Comparison of ENCODE assay signal across 15 mouse cellular contexts in the genomic region with DNA sequence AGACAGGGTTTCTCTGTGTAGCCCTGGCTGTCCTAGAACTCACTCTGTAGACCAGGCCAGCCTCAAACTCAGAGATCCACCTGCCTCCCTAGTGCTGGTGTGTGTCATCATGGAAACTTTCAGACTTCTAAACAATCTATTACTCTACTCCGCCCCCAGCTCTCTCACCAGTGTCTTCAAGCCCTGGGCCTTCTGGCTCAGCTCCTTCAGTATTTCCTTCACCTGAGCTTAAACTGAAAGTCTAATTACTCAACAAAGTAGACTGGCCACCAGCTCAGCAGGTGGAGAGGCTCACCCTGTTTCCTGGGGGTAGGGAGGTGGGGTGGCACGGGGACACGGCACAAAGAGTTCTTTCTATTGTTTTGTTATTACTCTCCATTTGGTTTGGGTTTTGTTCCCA. TPM values are rescaled to one million over a fixed set of nuclear protein-coding genes. Genes with fewer than 3 reads are reported as not detected.
A peak's percentile ranks its signal among the peaks of the same experiment; 100 is the strongest.
DNase-seq lines count a peak whose midpoint lies in the region; ATAC-seq and TF ChIP-seq lines count a peak whose summit lies in the region.
"Had no signal": no experiment of that assay in that cellular context is flagged by ENCODE, and none has a peak within 500 bp of the region (broad histone marks: within the 10 kb centered on the region; RNA-seq: fewer than 3 reads in every experiment).

No protein-coding gene starts in this region.

- ATAC-seq in inflammation-experienced regulatory T-cells, adult 6 months, result peak; percentile 28
- ATAC-seq: activated CD4-positive, CD25-positive, alpha-beta regulatory T cell, adult 4 months; forebrain, embryonic 13.5 days; Patski had no signal

- no peak for TF ChIP-seq CTCF in layer of hippocampus, adult 2 months (conservative IDR thresholded peaks at IDR 0.05)

- H3K27ac ChIP-seq in layer of hippocampus, adult 2 months, result peak overlapping the region; percentile 72
- H3K27ac ChIP-seq: embryonic facial prominence, embryonic 10.5 days; forebrain, embryonic 13.5 days; hindbrain, embryonic 10.5 days; hindbrain, embryonic 15.5 days had no signal

- H3K4me3 ChIP-seq in layer of hippocampus, adult 2 months, result no peak overlapping the region
- H3K4me3 ChIP-seq: embryonic facial prominence, embryonic 10.5 days; forebrain, embryonic 13.5 days; heart, embryonic 12.5 days; hindbrain, embryonic 10.5 days; hindbrain, embryonic 15.5 days had no signal

- DNase-seq in layer of hippocampus, adult 2 months (ENCODE audit: low spot score in 2 of 2), result no peak
- DNase-seq in layer of hippocampus, postnatal 10 days (ENCODE audit: low spot score in 2 of 2), result no peak
- DNase-seq in lung, postnatal 36 days, result peak; percentile 41
- no peak for DNase-seq in lung, postnatal 4 days
- no peak for DNase-seq in natural killer cell, adult 2 months (ENCODE audit: low spot score in 2 of 2)
- DNase-seq: B cell, adult 2 months had no signal

RNA-seq across cellular contexts. Expression of gene Dusp18, which starts 7.5 kb away (rescaled TPM):
- total RNA-seq in layer of hippocampus, adult 2 months (2021), result 10 to 100 TPM; 24.6 to 26.0 TPM
- total RNA-seq in layer of hippocampus, postnatal 10 days (2021), result 10 to 100 TPM; 19.8 to 22.6 TPM
- polyA plus RNA-seq in inflammation-experienced regulatory T-cells, adult 6 months (2017; shearing (Covaris generic)), result under 1 TPM in 2 of 3 experiments, not detected in 1; 0.21 to 0.32 TPM

RNA-seq across cellular contexts. Expression of gene 4921536K21Rik, which starts 7.6 kb away (rescaled TPM):
- total RNA-seq in layer of hippocampus, adult 2 months (2021), result under 1 TPM; 0.39 to 0.41 TPM
- under 1 TPM; 0.62 to 0.69 TPM for total RNA-seq in layer of hippocampus, postnatal 10 days (2021)
- not detected for polyA plus RNA-seq in inflammation-experienced regulatory T-cells, adult 6 months (2017; shearing (Covaris generic))
- polyA plus RNA-seq: activated CD4-positive, CD25-positive, alpha-beta regulatory T cell, adult 4 months had no signal

RNA-seq across cellular contexts. Expression of gene Slc35e4, which starts 11.9 kb away (rescaled TPM):
- 10 to 100 TPM; 16.9 TPM for total RNA-seq in layer of hippocampus, adult 2 months (2021)
- total RNA-seq in layer of hippocampus, postnatal 10 days (2021), result 10 to 100 TPM; 21.8 to 22.2 TPM
- 1 to 10 TPM; 1.3 to 2.3 (median 1.5) TPM for polyA plus RNA-seq in inflammation-experienced regulatory T-cells, adult 6 months (2017; shearing (Covaris generic))

RNA-seq across cellular contexts. Expression of gene Tcn2, which starts 29.4 kb away (rescaled TPM):
- 10 to 100 TPM; 18.5 to 19.4 TPM for total RNA-seq in layer of hippocampus, adult 2 months (2021)
- 10 to 100 TPM; 13.2 to 16.2 TPM for total RNA-seq in layer of hippocampus, postnatal 10 days (2021)
- polyA plus RNA-seq in inflammation-experienced regulatory T-cells, adult 6 months (2017; shearing (Covaris generic)), result 10 to 100 TPM; 11.0 to 29.1 (median 23.6) TPM

RNA-seq across cellular contexts. Expression of gene Osbp2, which starts 38.8 kb away (rescaled TPM):
- 10 to 100 TPM; 81.4 to 86.7 TPM for total RNA-seq in layer of hippocampus, adult 2 months (2021)
- 10 to 100 TPM; 84.0 to 87.2 TPM for total RNA-seq in layer of hippocampus, postnatal 10 days (2021)
- not detected for polyA plus RNA-seq in inflammation-experienced regulatory T-cells, adult 6 months (2017; shearing (Covaris generic))
- total RNA-seq: CH12.LX had no signal
- polyA plus RNA-seq: activated CD4-positive, CD25-positive, alpha-beta regulatory T cell, adult 4 months had no signal
